Mouse (Mus musculus) liver, embryonic 11.5 days (tissue): ENCODE measurements around the gene Mcm3ap. TPM values are rescaled to one million over a fixed set of nuclear protein-coding genes. Genes with fewer than 3 reads are reported as not detected.

Experiments used
- ATAC-seq: fragments of 200-750 bp; cut with Nextera tagmentation; replicated peaks from 2 replicates; pipeline ENCODE4 v1.8.0; 2017; ENCODE audit warnings: moderate number of reproducible peaks, mild to moderate bottlenecking, moderate TSS enrichment, moderate library complexity; ENCODE audit not compliant: low FRiP score
- DNase-seq: peaks from one replicate; pipeline ENCODE4 v3.0.0-alpha.2; 2017; ENCODE audit warnings: low spot score
- H3K27ac ChIP-seq: fragments of 300-500 bp; sonication (generic); 2 replicates; pipeline ENCODE4 v1.5.1; 2014; ENCODE audit warnings: mild to moderate bottlenecking, low read depth, low read length, control low read depth
- H3K27me3 ChIP-seq: fragments of 300-500 bp; sonication (generic); replicated peaks from 2 replicates; pipeline ENCODE4 v1.6.1; 2014; ENCODE audit warnings: low read length, mixed read lengths; ENCODE audit not compliant: control insufficient read depth, insufficient read depth
- H3K36me3 ChIP-seq: fragments of 300-500 bp; sonication (generic); 2 replicates; pipeline ENCODE4 v1.6.1; 2014; ENCODE audit warnings: mild to moderate bottlenecking, low read length, moderate library complexity, mixed read lengths; ENCODE audit not compliant: control insufficient read depth, insufficient read depth
- H3K4me1 ChIP-seq: fragments of 300-500 bp; sonication (generic); replicated peaks from 2 replicates; pipeline ENCODE4 v1.6.1; 2014; ENCODE audit warnings: low read length, mixed read lengths; ENCODE audit not compliant: control insufficient read depth, insufficient read depth
- H3K4me2 ChIP-seq: fragments of 300-500 bp; sonication (generic); 2 replicates; pipeline ENCODE4 v1.6.1; 2014; ENCODE audit warnings: mild to moderate bottlenecking, control low read depth, moderate library complexity
- H3K4me3 ChIP-seq: fragments of 300-500 bp; sonication (generic); 2 replicates; pipeline ENCODE4 v1.5.1; 2014; ENCODE audit warnings: low read depth, low read length, control low read depth
- H3K9ac ChIP-seq: fragments of 300-500 bp; sonication (generic); 2 replicates; pipeline ENCODE4 v1.6.1; 2014; ENCODE audit warnings: low read depth, low read length, control low read depth
- H3K9me3 ChIP-seq: fragments of 300-500 bp; sonication (generic); 2 replicates; pipeline ENCODE4 v1.6.1; 2016; ENCODE audit warnings: low read length, inconsistent platforms, mixed read lengths; ENCODE audit not compliant: control insufficient read depth
- WGBS: fragments of 180-500 bp; shearing (Covaris S2); extraction: QIAGEN DNeasy Blood & Tissue Kit; methylation state at CpG from one replicate; pipeline ENCODE4 v1.1.7; 2014; 5-methylcytosine and 5-hydroxymethylcytosine counted together
- polyA plus RNA-seq: library from polyadenylated mRNA; unstranded; fragments of >200 nt; fragmentation: Nextera tagmentation; extraction: Ambion mirVana; gene quantifications from 2 replicates; pipeline ENCODE4 v1.2.1, GENCODE M21; 2014

The Mcm3ap gene
- polyA plus RNA-seq, 1 experiment from 2014 or later, result 57.8 TPM

DNA sequence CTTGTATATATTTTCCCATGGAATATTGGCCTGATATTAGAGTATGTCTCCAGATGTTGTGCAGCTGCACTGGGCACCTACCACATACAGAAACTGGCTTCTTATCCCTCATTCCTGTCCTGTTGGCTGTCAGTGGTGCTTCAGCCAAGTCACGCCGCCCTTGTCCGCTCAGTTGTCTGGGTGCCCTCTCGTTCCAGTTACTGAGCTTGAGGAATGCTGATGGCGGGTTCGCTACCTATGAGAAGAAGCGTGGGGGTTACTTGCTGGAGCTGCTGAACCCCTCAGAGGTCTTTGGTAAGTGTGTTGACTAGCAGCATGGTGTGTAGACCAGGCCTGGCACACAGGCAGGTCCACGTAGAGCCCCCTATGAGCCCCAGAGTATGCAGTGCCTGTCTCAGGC is 77.8 kb downstream of the Mcm3ap start:
- Histone ChIP-seq H3K9ac (no peak overlapping the region), H3K4me2 (no peak overlapping the region), H3K9me3 (no peaks in the 10 kb centered on the region), H3K4me1 (no peaks in the 10 kb centered on the region), H3K36me3 (peaks cover 27% of the 10 kb centered on the region), H3K27me3 (no peaks in the 10 kb centered on the region), H3K4me3 (no peak overlapping the region), H3K27ac (no peak overlapping the region)
- WGBS, result 88% methylated on average over 8 of the region's 8 CpGs
- DNase-seq (no peak), ATAC-seq (no peak)

DNA sequence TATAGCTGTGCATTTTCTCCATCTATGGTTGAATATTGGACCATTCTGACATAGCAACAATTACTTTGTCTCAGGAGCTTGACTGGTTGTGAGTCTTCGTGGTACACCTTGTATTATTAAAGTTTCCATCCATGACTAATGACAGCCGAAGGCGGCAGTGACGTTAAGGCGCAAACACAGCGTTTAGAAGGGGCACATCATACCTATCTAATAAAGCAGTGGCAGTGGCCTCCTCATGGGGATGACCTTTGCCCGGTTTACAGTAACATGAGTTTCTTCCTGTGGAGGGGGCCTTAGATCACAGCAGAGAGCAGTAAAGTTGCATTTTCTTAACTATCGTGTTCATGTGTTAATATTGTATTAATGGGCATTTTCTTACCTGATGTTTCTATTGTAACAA is 79.5 kb downstream of the Mcm3ap start:
- Histone ChIP-seq H3K4me1 (no peaks in the 10 kb centered on the region), H3K9me3 (no peaks in the 10 kb centered on the region), H3K27ac (no peak overlapping the region), H3K36me3 (peaks cover 37% of the 10 kb centered on the region), H3K9ac (no peak overlapping the region), H3K4me3 (no peak overlapping the region), H3K27me3 (no peaks in the 10 kb centered on the region), H3K4me2 (no peak overlapping the region)
- ATAC-seq, result no peak
- 93% methylated on average over 8 of the region's 8 CpGs for WGBS
- no peak for DNase-seq

DNA sequence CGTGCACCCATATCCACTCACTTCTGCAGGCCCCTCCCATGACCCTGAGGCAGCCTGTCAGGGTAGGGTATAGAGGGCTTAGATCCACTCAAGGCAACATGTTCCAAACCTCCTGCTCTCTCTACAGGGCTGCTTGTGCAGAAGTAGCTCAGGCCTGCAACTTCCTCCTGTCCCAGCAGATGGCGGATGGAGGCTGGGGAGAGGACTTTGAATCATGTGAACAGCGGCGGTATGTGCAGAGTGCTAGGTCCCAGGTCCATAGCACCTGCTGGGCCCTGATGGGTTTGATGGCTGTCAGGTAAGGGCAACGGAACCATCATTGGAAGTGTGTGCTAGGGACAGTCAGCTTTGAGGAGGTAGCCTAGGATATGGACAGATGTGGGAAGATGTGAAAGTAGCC is 81.7 kb downstream of the Mcm3ap start:
- Histone ChIP-seq H3K9ac (no peak overlapping the region), H3K36me3 (peaks cover 38% of the 10 kb centered on the region), H3K4me1 (no peaks in the 10 kb centered on the region), H3K27me3 (no peaks in the 10 kb centered on the region), H3K4me3 (no peak overlapping the region), H3K4me2 (no peak overlapping the region), H3K27ac (no peak overlapping the region), H3K9me3 (no peaks in the 10 kb centered on the region)
- WGBS, result 83% methylated on average over 5 of the region's 5 CpGs
- DNase-seq (no peak), ATAC-seq (no peak)

DNA sequence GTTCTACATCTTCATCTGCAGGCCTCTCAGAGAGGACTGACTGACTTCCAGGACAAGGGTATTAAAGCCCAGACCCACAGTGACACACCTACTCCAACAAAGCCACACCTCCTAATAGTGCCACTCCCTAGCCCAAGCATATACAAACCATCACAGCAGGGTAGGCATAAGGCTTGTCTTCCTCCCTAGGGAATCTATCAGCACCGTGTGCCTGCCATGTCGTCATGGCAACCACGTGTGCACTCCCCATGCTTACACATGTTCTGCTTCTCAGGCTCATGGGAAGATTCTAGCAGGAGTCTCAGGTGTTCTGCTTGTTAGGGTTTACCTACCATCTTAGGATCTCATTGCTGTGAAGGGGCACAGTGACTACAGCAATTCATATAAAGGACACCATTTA is 82.8 kb downstream of the Mcm3ap start:
- Histone ChIP-seq H3K4me1 (no peaks in the 10 kb centered on the region), H3K4me3 (no peak overlapping the region), H3K4me2 (no peak overlapping the region), H3K9ac (no peak overlapping the region), H3K36me3 (peaks cover 36% of the 10 kb centered on the region), H3K27me3 (no peaks in the 10 kb centered on the region), H3K9me3 (no peaks in the 10 kb centered on the region), H3K27ac (no peak overlapping the region)
- no peak for DNase-seq
- 87% methylated on average over 3 of the region's 3 CpGs for WGBS
- ATAC-seq, result no peak

DNA sequence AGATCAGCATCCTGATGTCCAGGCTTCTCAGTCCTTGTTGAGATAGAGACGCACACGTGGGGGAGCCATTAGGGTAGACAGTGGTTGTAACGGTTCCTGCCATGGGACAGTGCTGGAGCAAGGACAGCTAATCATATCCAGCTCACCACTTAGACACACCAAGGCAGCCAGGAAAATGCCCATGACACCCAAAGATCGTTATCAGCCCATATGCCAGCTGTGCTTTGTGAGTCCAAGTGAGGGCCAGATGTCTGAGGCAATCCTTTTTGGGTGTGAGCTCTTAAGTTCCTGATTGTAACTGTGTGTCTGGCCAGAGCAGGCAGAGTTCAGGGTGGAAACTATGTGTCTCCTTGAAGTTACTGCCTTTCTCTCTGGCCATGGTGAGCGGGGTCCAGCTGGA is 85.3 kb downstream of the Mcm3ap start:
- H3K36me3 ChIP-seq, result peaks cover 33% of the 10 kb centered on the region
- no peak for ATAC-seq

DNA sequence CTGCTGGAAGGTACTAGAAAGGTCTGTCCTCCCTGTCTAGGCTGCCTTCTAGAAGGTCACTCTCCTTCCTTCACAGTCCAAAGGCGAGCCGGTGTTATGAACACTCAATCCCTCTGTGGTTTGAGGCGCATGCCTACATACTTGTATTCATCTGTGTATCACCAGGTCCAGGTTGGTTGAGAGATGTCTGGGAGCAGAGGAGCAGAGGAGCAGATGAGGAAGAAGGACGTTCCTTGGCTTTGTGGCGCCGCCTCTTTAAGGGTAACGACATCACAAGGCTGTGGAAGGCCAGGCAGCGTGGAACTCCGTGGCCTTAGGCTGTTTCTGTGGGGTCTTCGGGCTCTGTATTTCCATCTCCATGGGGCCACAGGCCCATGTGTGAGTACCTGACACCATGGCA is 93.2 kb downstream of the Mcm3ap start, which contains the start of gene Spatc1l:
Gene Spatc1l (plus strand): TSS at position 301 of the 400 bp plus-strand sequence.
- Histone ChIP-seq H3K4me1 (no peaks in the 10 kb centered on the region), H3K27ac (no peak within 1 kb of the TSS), H3K27me3 (no peaks in the 10 kb centered on the region), H3K36me3 (no peaks in the 10 kb centered on the region), H3K9ac (no peak within 1 kb of the TSS), H3K9me3 (no peaks in the 10 kb centered on the region), H3K4me2 (no peak within 1 kb of the TSS), H3K4me3 (no peak within 1 kb of the TSS)
- 82% methylated on average over 10 of the region's 10 CpGs for WGBS
- DNase-seq (no peak), ATAC-seq (no peak)

More for the DNA sequence above, 85.3 kb downstream of the Mcm3ap start:
- Histone ChIP-seq H3K9me3 (no peaks in the 10 kb centered on the region), H3K9ac (no peak overlapping the region), H3K4me1 (no peaks in the 10 kb centered on the region), H3K4me2 (no peak overlapping the region), H3K4me3 (no peak overlapping the region), H3K27me3 (no peaks in the 10 kb centered on the region), H3K27ac (no peak overlapping the region)
- WGBS, result 90% methylated on average over 5 of the region's 5 CpGs
- no peak for DNase-seq

Other genes with a start within 250 kb of the Mcm3ap start
- gene Prmt2, start 231.1 kb upstream of the Mcm3ap start, polyA plus RNA-seq, result 21.2 and 21.6 TPM in 2 replicates
- not detected in 2 replicates for gene S100b, start 215.1 kb upstream of the Mcm3ap start, polyA plus RNA-seq
- gene Dip2a, start 123.6 kb upstream of the Mcm3ap start, polyA plus RNA-seq, result 1.9 and 2.0 TPM in 2 replicates
- not detected in 2 replicates for gene AC141477.1, start 28.5 kb upstream of the Mcm3ap start, polyA plus RNA-seq
- gene Pcnt, start 26.1 kb upstream of the Mcm3ap start, polyA plus RNA-seq, result 17.9 and 27.6 TPM in 2 replicates
- gene 2610028H24Rik, start 19.8 kb upstream of the Mcm3ap start, polyA plus RNA-seq, result not detected in 2 replicates
- 6.3 and 6.6 TPM in 2 replicates for gene Ybey, start 187 bp downstream of the Mcm3ap start, polyA plus RNA-seq
- 48.3 and 56.0 TPM in 2 replicates for gene Lss, start 62.7 kb downstream of the Mcm3ap start, polyA plus RNA-seq
- not detected in 2 replicates for gene Spatc1l, start 93.3 kb downstream of the Mcm3ap start, polyA plus RNA-seq
- gene Ftcd, start 106.7 kb downstream of the Mcm3ap start, polyA plus RNA-seq, result 13.3 and 17.3 TPM in 2 replicates
- gene Col6a2, start 154.7 kb downstream of the Mcm3ap start, polyA plus RNA-seq, result 16.1 and 18.2 TPM in 2 replicates